Mouse (Mus musculus) lung, embryonic 16.5 days (tissue): ENCODE measurements around the gene Acot2. TPM values are rescaled to one million over a fixed set of nuclear protein-coding genes. Genes with fewer than 3 reads are reported as not detected.

Experiments
- polyA plus RNA-seq: library from polyadenylated mRNA; unstranded; fragments of >200 nt; fragmentation: Nextera tagmentation; extraction: Ambion mirVana; gene quantifications from 2 replicates; pipeline ENCODE4 v1.2.1, GENCODE M21; 2015

Gene Acot2
- polyA plus RNA-seq, 1 experiment from 2014 or later, result 40.9 TPM

Other genes with a start within 250 kb of the Acot2 start
- 1.0 and 1.3 TPM in 2 replicates for gene Papln, start 224.2 kb upstream of the Acot2 start, polyA plus RNA-seq
- gene Numb, start 65.9 kb upstream of the Acot2 start, polyA plus RNA-seq, result 46.1 and 46.6 TPM in 2 replicates
- 8.1 and 8.9 TPM in 2 replicates for gene Riox1, start 37.3 kb upstream of the Acot2 start, polyA plus RNA-seq
- gene Heatr4, start 3.0 kb upstream of the Acot2 start, polyA plus RNA-seq, result not detected in 2 replicates
- 82.2 and 86.7 TPM in 2 replicates for gene Acot1, start 21.6 kb downstream of the Acot2 start, polyA plus RNA-seq
- gene Acot4, start 50.5 kb downstream of the Acot2 start, polyA plus RNA-seq, result 0.47 and 0.58 TPM in 2 replicates
- not detected in 2 replicates for gene Gm49366, start 51.1 kb downstream of the Acot2 start, polyA plus RNA-seq
- 0.11 and 0.29 TPM in 2 replicates for gene Acot3, start 64.3 kb downstream of the Acot2 start, polyA plus RNA-seq
- not detected in 2 replicates for gene Acot5, start 81.5 kb downstream of the Acot2 start, polyA plus RNA-seq
- gene Acot6, start 112.8 kb downstream of the Acot2 start, polyA plus RNA-seq, result 1.1 and 1.8 TPM in 2 replicates
- gene Dnal1, start 126.5 kb downstream of the Acot2 start, polyA plus RNA-seq, result 5.7 and 8.6 TPM in 2 replicates
- 2.0 and 2.2 TPM in 2 replicates for gene Pnma1, start 160.6 kb downstream of the Acot2 start, polyA plus RNA-seq
- gene Elmsan1, start 231.0 kb downstream of the Acot2 start, polyA plus RNA-seq, result 11.1 and 12.1 TPM in 2 replicates